Mouse (Mus musculus) stomach, postnatal 0 days (tissue): Measurements from ENCODE around the gene Tmem178b.

ENCODE experiments used
- CTCF ChIP-seq: IDR thresholded peaks from 2 replicates; pipeline ENCODE4 v1.5.1; 2016; ENCODE audit warnings: antibody characterized with exemption, low read depth, mild to moderate bottlenecking, moderate library complexity
- EP300 ChIP-seq: optimal IDR thresholded peaks from 2 replicates; pipeline ENCODE3; 2016; ENCODE audit warnings: antibody characterized with exemption

GRCm38 (mm10) chr6:39964606-39965005, 91.5 kb downstream of the Tmem178b start:
- TF ChIP-seq EP300 (no peak), CTCF (no peak)
